Mouse (Mus musculus) thymus, adult 2 months (tissue): ENCODE data around the gene Stk11. TPM values are rescaled to one million over a fixed set of nuclear protein-coding genes. Genes with fewer than 3 reads are reported as not detected.

Source experiments
- DNase-seq: peaks from one replicate; pipeline ENCODE4 v3.0.0; 2021
- H3K27ac ChIP-seq: fragments of 200-500 bp; 2 replicates; pipeline ENCODE4 v1.5.1; 2012; ENCODE audit warnings: low read length, control low read depth; ENCODE audit not compliant: control insufficient read depth, insufficient read depth
- H3K27me3 ChIP-seq: fragments of 200-500 bp; 2 replicates; pipeline ENCODE4 v1.6.1; 2012; ENCODE audit warnings: mild to moderate bottlenecking, low read length, moderate library complexity, mixed read lengths; ENCODE audit not compliant: control insufficient read depth, insufficient read depth
- H3K36me3 ChIP-seq: fragments of 200-500 bp; 2 replicates; pipeline ENCODE4 v1.6.1; 2012; ENCODE audit warnings: mild to moderate bottlenecking, low read length, moderate library complexity; ENCODE audit not compliant: control insufficient read depth, insufficient read depth
- H3K4me1 ChIP-seq: fragments of 200-500 bp; replicated peaks from 2 replicates; pipeline ENCODE4 v1.6.1; 2012; ENCODE audit warnings: low read length; ENCODE audit not compliant: control insufficient read depth, insufficient read depth
- H3K4me3 ChIP-seq: fragments of 200-500 bp; 2 replicates; pipeline ENCODE4 v1.5.1; 2012; ENCODE audit warnings: mild to moderate bottlenecking, low read length, control low read depth, moderate library complexity; ENCODE audit not compliant: control insufficient read depth, insufficient read depth
- CTCF ChIP-seq: fragments of 200-500 bp; IDR thresholded peaks from 2 replicates; pipeline ENCODE4 v1.5.1; 2012; ENCODE audit warnings: mild to moderate bottlenecking, control low read depth, low read length, moderate library complexity, borderline replicate concordance; ENCODE audit not compliant: control insufficient read depth, poor library complexity, insufficient read depth; ENCODE audit errors: extremely low read depth
- POLR2A ChIP-seq: fragments of 200-500 bp; IDR thresholded peaks from 2 replicates; pipeline ENCODE4 v1.6.1; 2012; ENCODE audit warnings: mild to moderate bottlenecking, low read length, control low read depth, moderate library complexity; ENCODE audit not compliant: control insufficient read depth, poor library complexity, insufficient read depth; ENCODE audit errors: extremely low read depth
- WGBS: fragments of 180-500 bp; shearing (Covaris S2); methylation state at CpG from one replicate; pipeline ENCODE4 v1.1.7; 2018; 5-methylcytosine and 5-hydroxymethylcytosine counted together
- polyA plus RNA-seq: library from polyadenylated mRNA; depleted of rRNA; stranded (reverse); fragments of >200 nt; gene quantifications from 2 replicates; pipeline ENCODE4 v1.2.3, GENCODE M21; 2012

Stk11 gene
- polyA plus RNA-seq, 1 experiment = 270 TPM

DNA sequence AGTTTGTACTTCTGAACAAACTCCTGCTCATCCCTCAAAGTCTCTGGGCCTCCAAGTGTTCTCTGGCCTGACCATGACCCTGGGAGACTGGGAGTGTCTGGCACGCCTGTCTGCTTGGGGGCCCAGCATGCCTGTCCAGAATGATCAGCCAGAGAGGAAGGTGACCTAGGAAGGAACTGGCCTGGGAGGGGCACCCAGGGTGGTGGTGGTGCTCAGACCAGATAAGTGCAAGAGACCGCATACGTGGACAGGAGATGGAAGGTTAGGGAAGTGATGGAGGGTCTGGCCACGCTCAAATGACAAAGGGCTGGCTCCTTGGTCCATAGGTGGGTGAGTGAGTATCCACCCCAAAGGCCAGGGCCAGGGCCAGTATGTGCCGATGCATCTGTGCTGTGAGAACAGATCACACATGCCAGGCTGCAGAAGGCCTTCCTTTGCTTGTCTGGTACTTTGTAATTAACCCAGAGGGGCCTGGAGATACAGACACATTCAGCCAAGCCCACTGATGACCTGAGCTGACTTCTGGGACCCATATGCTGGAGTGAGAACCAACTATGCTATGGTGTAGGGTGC is 31.6 kb downstream of the Stk11 start:
- Histone ChIP-seq H3K36me3 (no peaks in the 10 kb centered on the region), H3K27ac (0 out of 2 replicates have a peak overlapping the region, but pooled peaks have one; percentile 13), H3K27me3 (no peaks in the 10 kb centered on the region), H3K4me1 (peaks cover 27% of the 10 kb centered on the region), H3K4me3 (no peak overlapping the region)
- TF ChIP-seq POLR2A (no peak), CTCF (no peak)
- DNase-seq = peak; percentile 14
- WGBS = 93% methylated on average over 5 of the region's 5 CpGs

DNA sequence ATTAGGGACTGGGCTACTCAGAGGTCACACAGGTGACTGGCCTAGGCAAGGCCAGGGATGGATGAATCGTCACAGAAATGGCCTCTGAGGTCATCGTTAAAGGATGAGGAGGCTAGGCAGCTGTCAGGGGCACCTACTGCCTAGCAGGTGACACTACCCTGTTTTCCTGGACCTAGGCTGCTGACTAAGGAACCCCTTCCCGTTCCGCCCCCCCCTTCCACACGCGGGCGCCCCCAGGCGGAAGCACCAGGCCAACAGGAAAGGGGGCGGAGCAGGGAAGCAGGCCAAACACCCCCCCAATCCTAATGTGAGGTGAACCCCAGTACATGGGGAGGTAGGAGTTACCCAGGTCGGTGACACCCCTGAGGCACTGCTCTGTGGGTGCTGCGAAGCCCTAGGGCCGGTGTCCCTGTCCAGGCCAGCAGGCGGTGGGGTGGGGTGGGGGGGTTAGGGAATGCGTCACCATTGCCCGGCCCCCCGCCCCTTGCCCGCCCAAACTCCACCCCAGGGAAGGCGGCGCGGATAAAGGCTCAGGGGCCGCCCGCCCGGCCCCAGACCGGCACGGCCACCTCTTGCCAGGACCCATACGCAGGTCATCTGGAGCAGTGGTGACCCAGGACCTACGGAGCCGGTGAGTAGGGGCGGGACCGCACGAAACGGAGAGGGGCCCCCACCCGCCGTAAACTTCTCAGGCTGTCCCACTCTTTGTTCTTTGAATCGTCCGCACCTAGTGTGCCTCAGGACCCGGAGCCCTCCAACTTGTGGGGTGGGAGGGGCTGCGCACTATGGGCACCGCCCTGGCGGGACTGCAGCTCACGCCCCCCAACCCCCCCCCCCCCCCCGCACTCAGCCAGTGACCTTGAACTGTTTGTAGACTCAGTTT is 32.4 kb downstream of the Stk11 start, which contains the start of gene Midn:
Gene Midn, plus strand, starts transcription at position 554 of the 883 bp plus-strand sequence.
- TF ChIP-seq POLR2A (0 out of 2 replicates have a peak, but pooled peaks have one; percentile 35), CTCF (peak; percentile 64)
- Histone ChIP-seq H3K27ac (peak within 1 kb of the TSS; percentile 77), H3K4me3 (peak within 1 kb of the TSS; percentile 67), H3K27me3 (no peaks in the 10 kb centered on the region), H3K36me3 (0 out of 2 replicates have a peak, but pooled peaks cover 1% of the 10 kb centered on the region), H3K4me1 (peaks cover 30% of the 10 kb centered on the region)
- peak; percentile 77 for DNase-seq
- WGBS = 1% methylated on average over 41 of the region's 42 CpGs

DNA sequence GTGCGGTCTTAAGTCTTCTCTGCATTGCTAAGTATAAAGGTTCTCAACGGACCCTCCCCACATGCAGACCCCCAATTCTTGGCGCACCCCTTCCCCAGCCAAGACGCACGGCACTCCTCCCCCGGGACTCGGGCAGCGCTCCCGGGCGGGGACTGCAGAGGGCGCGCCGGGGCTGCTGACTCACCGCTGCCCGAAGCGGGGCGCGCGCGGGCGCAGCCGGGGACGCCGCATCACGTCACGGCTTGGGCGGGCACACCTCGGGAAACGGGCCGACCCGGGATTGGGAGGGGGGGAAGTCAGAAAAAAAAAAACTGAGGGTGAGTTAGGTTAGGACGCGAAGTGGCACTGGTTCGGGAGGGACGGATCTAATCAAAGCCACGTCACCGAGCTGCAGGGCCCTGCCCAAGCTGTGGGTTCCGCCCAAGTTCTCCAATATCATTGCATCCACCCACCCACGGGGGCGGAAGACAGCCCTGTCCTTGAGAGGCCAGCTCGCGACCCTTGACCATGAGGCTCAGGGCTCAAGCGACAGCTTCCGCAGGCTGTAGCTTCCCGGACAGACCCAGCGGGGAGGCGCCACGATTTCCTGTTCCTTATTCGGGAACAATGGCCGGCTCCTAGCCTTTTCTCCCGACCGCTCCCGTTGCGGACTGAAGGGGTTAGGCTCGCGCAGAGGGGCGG is 33.1 kb downstream of the Stk11 start:
- TF ChIP-seq POLR2A (0 out of 2 replicates have a peak, but pooled peaks have one; percentile 14), CTCF (peak; percentile 86; the same call in 1 of the 2 replicates)
- Histone ChIP-seq H3K4me3 (peak overlapping the region; percentile 67), H3K27me3 (no peaks in the 10 kb centered on the region), H3K4me1 (peaks cover 30% of the 10 kb centered on the region), H3K27ac (peak overlapping the region; percentile 77), H3K36me3 (peaks cover 9% of the 10 kb centered on the region)
- WGBS = under 1% methylated on average over 57 of the region's 57 CpGs
- DNase-seq = peak; percentile 95

DNA sequence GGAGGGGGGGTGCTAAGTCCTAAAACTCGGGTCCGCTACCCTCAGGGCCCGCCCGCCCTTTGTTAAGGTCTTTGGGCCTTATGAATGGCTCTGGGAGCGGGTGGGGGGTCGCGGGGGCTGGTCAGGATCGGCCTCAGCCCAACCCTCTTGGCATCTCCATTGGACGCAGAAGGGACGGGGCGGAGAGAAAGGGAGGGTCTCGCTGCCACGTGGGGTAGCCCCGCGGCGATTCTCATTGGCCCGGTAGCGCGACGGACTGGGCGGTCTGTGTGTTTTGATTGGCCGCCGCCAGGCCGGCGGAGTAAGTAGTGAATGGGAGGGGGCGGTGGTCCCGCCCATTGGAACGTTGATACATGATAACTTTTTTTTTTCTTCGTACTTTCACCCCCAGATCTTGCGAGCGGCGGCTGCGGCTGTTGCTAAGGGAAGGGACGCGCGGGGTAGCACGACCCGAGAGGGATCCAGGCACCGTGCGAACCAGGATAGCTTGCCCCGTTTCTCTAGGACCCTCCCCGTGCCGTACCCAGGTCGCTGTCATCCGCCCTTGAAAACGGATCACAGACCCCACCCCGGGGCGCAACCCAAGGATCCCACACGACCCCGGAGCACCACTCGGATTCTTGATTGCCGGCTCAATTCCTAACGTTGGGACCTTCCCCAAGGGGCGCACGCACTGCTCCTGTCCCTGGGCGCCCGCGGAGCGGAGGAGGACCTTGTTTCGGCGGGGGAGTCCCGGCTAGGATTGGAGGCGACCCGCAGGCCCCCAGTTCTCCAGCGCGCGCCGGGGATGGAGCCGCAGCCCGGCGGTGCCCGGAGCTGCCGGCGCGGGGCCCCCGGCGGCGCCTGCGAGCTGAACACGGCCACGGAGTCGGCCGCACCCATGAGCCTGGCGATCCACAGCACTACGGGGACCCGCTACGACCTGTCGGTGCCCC is 34.0 kb downstream of the Stk11 start:
- 1% methylated on average over 87 of the region's 88 CpGs for WGBS
- Histone ChIP-seq H3K36me3 (peaks cover 17% of the 10 kb centered on the region), H3K4me1 (peaks cover 30% of the 10 kb centered on the region)

DNA sequence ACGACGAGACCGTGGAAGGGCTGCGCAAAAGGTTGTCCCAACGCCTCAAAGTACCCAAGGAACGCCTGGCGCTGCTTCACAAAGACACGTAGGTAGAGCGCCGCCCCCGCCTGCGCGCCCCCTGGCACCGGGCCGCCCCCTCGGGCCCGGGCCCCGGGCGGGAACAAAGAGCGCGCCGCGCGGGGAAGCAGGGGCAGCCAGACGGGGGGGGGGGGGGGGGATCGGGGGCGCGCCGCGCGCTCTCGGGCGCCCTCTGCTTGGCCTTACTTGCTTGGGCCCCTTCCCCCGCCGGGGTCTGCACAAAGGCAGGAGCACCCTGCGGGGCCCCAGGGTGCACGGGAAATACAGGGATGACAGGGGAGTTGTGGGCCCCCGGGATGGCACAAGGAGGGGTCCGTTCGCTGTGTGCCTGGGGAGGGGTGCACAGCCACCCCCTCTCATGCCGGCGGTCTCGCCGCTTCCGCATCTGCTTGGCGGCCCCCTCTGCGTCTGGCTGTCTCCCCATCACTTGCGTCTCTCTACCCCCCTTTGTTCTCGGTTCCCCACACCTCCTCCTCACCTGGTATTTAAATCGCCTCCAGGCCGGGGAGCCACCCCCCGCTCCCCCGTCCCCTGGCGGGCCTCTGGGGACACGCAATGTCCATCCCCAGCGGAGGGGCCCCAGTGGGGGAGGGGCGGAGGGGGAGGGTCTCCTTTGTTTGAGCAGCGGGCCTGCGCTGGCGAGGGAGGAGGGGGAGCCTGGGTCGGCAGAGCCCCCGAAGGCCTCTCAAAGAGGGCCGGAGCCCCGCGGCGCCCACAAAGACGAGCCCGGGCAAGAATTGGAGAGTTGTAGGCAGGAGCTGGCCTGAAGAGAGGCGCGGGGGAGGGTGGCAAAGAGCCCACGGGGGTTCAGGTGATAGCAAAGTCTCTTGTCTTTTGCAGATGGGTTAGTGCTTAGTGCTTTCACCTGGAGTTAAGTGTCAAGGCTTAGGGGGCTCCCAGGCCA is 34.9 kb downstream of the Stk11 start:
- DNase-seq = peak; percentile 82
- Histone ChIP-seq H3K4me1 (peaks cover 35% of the 10 kb centered on the region), H3K36me3 (peaks cover 27% of the 10 kb centered on the region), H3K27ac (peak overlapping the region; percentile 92), H3K27me3 (no peaks in the 10 kb centered on the region), H3K4me3 (peak overlapping the region; percentile 96)
- peak; percentile 3; the same call in 1 of the 2 replicates for TF ChIP-seq CTCF
- TF ChIP-seq POLR2A = peak; percentile 77
- under 1% methylated on average over 64 of the region's 71 CpGs for WGBS

More for the DNA sequence above, 34.0 kb downstream of the Stk11 start:
- TF ChIP-seq POLR2A (peak; percentile 86), CTCF (peak; percentile 48; the same call in 1 of the 2 replicates)
- Histone ChIP-seq H3K27me3 (no peaks in the 10 kb centered on the region), H3K4me3 (peak overlapping the region; percentile 96), H3K27ac (peak overlapping the region; percentile 81)
- DNase-seq = peak; percentile 96
